Mouse (Mus musculus): ENCODE data around the gene Ntn3. TPM values are rescaled to one million over a fixed set of nuclear protein-coding genes. Genes with fewer than 3 reads are reported as not detected.

The Ntn3 gene
- polyA plus RNA-seq, 1 experiment from 2014 or later = 5.4 TPM

DNA sequence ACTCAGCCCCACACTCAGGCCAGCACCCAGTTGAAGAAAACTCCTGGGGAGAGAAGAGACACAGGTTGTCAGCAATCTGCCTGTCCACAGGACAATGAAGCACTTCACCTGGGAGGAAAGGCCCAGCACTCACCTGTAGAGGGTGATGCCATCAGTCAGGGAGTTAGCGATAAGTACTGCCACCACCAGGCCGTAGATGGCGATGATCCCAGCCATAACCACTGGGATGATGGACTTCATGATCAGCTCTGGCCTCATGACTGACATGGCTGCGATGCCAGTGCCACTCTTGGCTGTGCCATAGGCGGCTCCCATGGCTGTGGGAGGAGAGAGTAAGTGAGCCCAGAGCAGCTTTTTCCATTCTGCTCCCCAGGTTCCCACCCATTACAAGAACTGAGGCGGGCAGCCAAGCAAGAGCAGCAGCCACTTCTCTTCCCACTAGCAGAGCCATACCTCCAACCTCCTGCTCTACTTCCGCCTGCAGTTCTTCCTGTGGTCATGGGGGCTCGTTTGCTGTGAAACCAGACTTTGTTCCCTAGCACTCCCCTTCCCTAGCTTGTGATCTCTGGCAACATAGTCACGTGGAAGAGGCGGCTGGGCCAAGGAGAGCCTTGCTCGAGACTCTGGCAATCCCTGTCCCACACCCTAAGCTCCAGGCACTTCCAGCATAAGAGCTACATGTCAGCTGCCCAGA is 44.6 kb downstream of the Ntn3 start:
- no peaks in the 10 kb centered on the region for H3K27me3 ChIP-seq (ENCODE audit: control insufficient read depth, insufficient read depth, low read length)
- no peak for ATAC-seq (ENCODE audit: insufficient read depth, low FRiP score)
- WGBS = 80% methylated on average over 11 of the region's 11 CpGs
- H3K4me3 ChIP-seq (replicated peaks; ENCODE audit: low read length) = no peak overlapping the region
- H3K27ac ChIP-seq (ENCODE audit: low read length) = no peak overlapping the region
- no peaks in the 10 kb centered on the region for H3K9me3 ChIP-seq (replicated peaks; ENCODE audit: control insufficient read depth, low read length)
- H3K4me2 ChIP-seq (ENCODE audit: low read depth, low read length) = no peak overlapping the region
- no peak overlapping the region for H3K9ac ChIP-seq (ENCODE audit: low read length)
- peaks cover 28% of the 10 kb centered on the region for H3K4me1 ChIP-seq (ENCODE audit: control insufficient read depth, insufficient read depth, low read length)
- no peaks in the 10 kb centered on the region for H3K36me3 ChIP-seq (ENCODE audit: control insufficient read depth, insufficient read depth, low read length)

DNA sequence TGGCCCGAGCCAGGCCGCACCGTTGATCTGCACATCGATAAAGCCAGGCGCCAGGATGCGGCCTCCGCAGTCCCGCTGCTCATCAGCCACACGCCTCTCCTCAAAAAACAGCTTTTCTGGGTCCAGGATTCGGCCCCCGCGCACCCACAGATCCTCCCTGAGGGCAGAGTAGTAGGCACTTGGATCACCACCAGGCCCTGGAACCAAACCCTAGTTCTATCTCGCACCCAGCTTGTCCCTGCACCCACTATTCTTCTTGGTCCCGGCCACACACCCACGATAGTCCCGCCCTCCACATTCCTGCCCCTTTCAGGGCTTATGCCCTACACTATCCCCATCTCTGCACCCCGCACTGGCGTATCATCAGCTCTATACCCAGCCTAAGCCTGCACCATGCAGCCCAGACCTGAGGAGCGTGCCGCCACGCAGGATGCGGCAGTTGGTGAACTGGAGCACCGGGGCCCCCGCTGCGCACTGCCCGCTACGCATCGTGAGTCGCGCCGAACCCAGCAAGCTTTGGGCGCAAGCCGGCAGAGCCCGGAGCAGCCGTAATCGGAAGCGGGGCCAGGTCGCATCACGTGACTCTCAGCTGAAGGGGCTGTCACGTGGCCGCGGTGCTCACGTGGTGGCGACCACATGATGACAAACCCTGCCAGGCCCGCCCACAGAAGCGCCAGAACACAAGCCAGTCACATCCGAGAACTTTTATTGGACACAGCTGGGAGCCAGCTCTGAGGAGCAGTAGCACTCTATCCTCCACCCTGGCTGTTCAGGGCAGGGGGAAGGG is 46.0 kb downstream of the Ntn3 start, which contains the start of gene Amdhd2:
Gene Amdhd2 (minus strand): TSS at position 591 of the 787 bp plus-strand sequence.
- peaks cover 28% of the 10 kb centered on the region for H3K4me1 ChIP-seq (ENCODE audit: control insufficient read depth, insufficient read depth, low read length)
- no peaks in the 10 kb centered on the region for H3K36me3 ChIP-seq (ENCODE audit: control insufficient read depth, insufficient read depth, low read length)
- no peaks in the 10 kb centered on the region for H3K9me3 ChIP-seq (replicated peaks; ENCODE audit: control insufficient read depth, low read length)
- no peaks in the 10 kb centered on the region for H3K27me3 ChIP-seq (ENCODE audit: control insufficient read depth, insufficient read depth, low read length)
- WGBS = under 1% methylated on average over 47 of the region's 47 CpGs
- H3K4me2 ChIP-seq (ENCODE audit: low read depth, low read length) = peak within 1 kb of the TSS; percentile 92
- H3K9ac ChIP-seq (ENCODE audit: low read length) = peak within 1 kb of the TSS; percentile 84
- peak within 1 kb of the TSS; percentile 83 for H3K4me3 ChIP-seq (replicated peaks; ENCODE audit: low read length)
- peak within 1 kb of the TSS; percentile 81 for H3K27ac ChIP-seq (ENCODE audit: low read length)
- peak; percentile 91 for ATAC-seq (ENCODE audit: insufficient read depth, low FRiP score)

DNA sequence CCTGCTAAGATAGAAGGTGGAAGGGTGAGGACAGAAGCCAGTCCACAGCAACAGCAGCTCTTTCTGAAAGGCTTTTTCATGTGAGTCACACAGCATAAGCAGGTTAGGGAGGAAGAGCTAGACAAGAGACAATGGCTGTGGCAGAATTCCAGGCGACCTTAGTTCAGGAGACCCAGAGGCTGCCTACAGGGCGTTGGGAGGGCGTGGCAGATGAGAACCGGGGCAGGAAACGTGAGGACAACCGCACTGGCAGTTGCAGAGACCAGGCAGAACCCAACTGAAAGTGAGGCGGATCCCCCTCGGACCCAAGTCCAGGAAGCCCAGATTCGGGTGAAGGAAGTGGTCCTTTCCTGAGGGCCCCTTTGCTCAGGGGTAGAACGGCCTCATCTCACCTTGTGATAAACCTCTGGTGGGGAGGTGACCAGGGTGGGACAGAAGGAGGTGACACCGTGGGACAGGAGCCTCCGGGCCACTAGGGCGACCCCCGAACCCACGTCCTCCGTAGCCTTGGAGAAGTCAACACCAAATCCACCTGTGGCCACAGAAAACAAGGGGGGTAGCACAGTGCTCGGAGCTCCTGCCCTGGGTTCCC is 46.7 kb downstream of the Ntn3 start:
- peak overlapping the region; percentile 81 for H3K27ac ChIP-seq (ENCODE audit: low read length)
- ATAC-seq (ENCODE audit: insufficient read depth, low FRiP score) = no peak
- 20% methylated on average over 17 of the region's 17 CpGs for WGBS
- H3K36me3 ChIP-seq (ENCODE audit: control insufficient read depth, insufficient read depth, low read length) = no peaks in the 10 kb centered on the region
- H3K4me1 ChIP-seq (ENCODE audit: control insufficient read depth, insufficient read depth, low read length) = peaks cover 21% of the 10 kb centered on the region
- no peaks in the 10 kb centered on the region for H3K27me3 ChIP-seq (ENCODE audit: control insufficient read depth, insufficient read depth, low read length)
- H3K4me3 ChIP-seq (replicated peaks; ENCODE audit: low read length) = peak overlapping the region; percentile 83
- H3K9ac ChIP-seq (ENCODE audit: low read length) = peak overlapping the region; percentile 84
- peak overlapping the region; percentile 92 for H3K4me2 ChIP-seq (ENCODE audit: low read depth, low read length)
- H3K9me3 ChIP-seq (replicated peaks; ENCODE audit: control insufficient read depth, low read length) = no peaks in the 10 kb centered on the region

DNA sequence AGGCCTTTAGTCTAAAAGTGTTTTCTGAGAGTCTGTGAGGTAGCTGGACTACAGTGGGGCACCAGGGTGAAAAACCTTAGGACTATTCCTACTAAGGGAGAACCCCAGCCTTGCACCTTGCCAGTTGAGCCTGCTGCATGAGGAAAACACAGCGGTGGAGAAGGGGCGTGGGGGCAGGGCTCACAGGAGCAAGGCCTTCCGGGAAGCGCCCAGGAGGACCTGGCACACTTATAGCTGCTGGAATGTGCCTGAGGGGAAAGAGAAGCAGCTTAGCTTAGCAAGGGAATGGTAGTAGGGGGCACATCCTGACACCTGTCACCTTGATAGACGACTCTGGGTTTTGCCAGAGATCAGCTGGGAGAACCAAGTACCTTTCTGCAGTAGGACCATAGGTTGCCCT is 47.9 kb downstream of the Ntn3 start:
- Histone ChIP-seq H3K4me1 (ENCODE audit: control insufficient read depth, insufficient read depth, low read length) (peaks cover 17% of the 10 kb centered on the region), H3K27me3 (ENCODE audit: control insufficient read depth, insufficient read depth, low read length) (no peaks in the 10 kb centered on the region), H3K4me3 (replicated peaks; ENCODE audit: low read length) (no peak overlapping the region), H3K9me3 (replicated peaks; ENCODE audit: control insufficient read depth, low read length) (no peaks in the 10 kb centered on the region), H3K27ac (ENCODE audit: low read length) (no peak overlapping the region), H3K9ac (ENCODE audit: low read length) (no peak overlapping the region), H3K4me2 (ENCODE audit: low read depth, low read length) (no peak overlapping the region), H3K36me3 (ENCODE audit: control insufficient read depth, insufficient read depth, low read length) (no peaks in the 10 kb centered on the region)
- ATAC-seq (ENCODE audit: insufficient read depth, low FRiP score) = no peak
- 70% methylated on average over 5 of the region's 5 CpGs for WGBS

DNA sequence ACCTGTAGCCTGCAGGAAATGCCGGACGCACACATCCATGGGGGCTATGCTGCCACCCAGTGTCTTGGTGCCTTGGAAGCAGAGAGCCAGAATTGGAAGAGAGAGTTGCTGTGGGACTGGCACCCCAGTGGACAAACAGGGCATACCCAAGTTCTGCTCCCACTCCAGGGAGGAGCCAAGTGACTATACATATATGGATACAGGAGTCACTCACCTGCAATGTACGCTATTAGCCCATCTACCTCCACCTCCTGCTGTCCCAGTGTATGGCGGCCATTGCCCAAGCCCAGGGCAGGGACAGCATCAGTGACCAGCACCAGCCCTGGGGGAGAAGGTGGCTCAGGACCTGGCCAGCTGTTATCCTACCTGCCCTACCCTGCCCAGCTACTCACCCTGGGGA is 51.8 kb downstream of the Ntn3 start:
- peaks cover 5% of the 10 kb centered on the region for H3K4me1 ChIP-seq (ENCODE audit: control insufficient read depth, insufficient read depth, low read length)
- H3K27ac ChIP-seq (ENCODE audit: low read length) = no peak overlapping the region
- H3K9me3 ChIP-seq (replicated peaks; ENCODE audit: control insufficient read depth, low read length) = no peaks in the 10 kb centered on the region
- H3K4me2 ChIP-seq (ENCODE audit: low read depth, low read length) = no peak overlapping the region
- 95% methylated on average over 4 of the region's 4 CpGs for WGBS
- H3K9ac ChIP-seq (ENCODE audit: low read length) = no peak overlapping the region
- no peaks in the 10 kb centered on the region for H3K36me3 ChIP-seq (ENCODE audit: control insufficient read depth, insufficient read depth, low read length)
- no peak for ATAC-seq (ENCODE audit: insufficient read depth, low FRiP score)
- H3K27me3 ChIP-seq (ENCODE audit: control insufficient read depth, insufficient read depth, low read length) = no peaks in the 10 kb centered on the region
- H3K4me3 ChIP-seq (replicated peaks; ENCODE audit: low read length) = no peak overlapping the region

DNA sequence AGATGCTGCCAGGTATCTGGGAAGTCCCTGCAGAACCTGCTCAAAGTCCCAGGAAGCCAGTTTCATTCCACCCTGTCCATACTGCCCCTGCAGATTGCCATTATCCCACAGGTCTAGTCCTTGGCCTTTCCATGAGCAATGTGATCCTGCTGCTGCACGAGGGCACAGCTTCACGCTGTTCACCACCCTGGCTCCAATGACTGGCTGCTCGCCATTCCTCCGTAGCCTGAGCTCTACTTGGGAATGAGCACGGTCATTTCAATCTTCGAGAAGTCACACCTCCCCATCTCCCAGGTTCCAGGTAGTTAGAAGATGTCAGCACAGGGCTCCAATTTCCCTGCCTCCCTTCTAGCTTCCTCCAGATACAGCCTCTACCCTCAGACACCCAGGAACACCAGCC is 52.2 kb downstream of the Ntn3 start:
- WGBS = 94% methylated on average over 6 of the region's 6 CpGs
- peaks cover 6% of the 10 kb centered on the region; the same call in 1 of the 2 replicates for H3K4me1 ChIP-seq (ENCODE audit: control insufficient read depth, insufficient read depth, low read length)
- H3K9me3 ChIP-seq (replicated peaks; ENCODE audit: control insufficient read depth, low read length) = no peaks in the 10 kb centered on the region
- ATAC-seq (ENCODE audit: insufficient read depth, low FRiP score) = no peak
- no peaks in the 10 kb centered on the region for H3K36me3 ChIP-seq (ENCODE audit: control insufficient read depth, insufficient read depth, low read length)
- no peak overlapping the region for H3K4me3 ChIP-seq (replicated peaks; ENCODE audit: low read length)
- no peak overlapping the region for H3K27ac ChIP-seq (ENCODE audit: low read length)
- H3K4me2 ChIP-seq (ENCODE audit: low read depth, low read length) = no peak overlapping the region
- H3K27me3 ChIP-seq (ENCODE audit: control insufficient read depth, insufficient read depth, low read length) = no peaks in the 10 kb centered on the region
- H3K9ac ChIP-seq (ENCODE audit: low read length) = no peak overlapping the region

DNA sequence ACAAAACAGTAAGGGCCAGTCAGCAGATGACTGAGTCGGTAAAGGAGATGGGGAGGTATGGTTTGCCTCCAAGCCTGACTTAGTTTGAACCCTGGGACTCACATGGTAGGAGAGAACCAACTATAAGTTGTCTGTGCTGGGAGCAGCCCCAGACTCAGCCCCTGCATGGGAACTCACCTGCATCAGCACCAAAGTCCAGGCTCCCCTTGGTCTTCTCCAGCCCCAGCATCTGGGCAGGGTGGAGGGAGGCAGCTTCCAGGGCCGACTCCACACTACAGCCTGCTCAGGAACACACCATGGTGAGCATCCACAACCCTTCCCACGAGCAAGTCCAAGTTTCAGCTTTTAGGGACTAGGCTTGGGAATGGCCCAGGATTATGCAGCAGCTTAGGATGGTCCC is 52.9 kb downstream of the Ntn3 start:
- H3K27me3 ChIP-seq (ENCODE audit: control insufficient read depth, insufficient read depth, low read length) = no peaks in the 10 kb centered on the region
- no peaks in the 10 kb centered on the region for H3K36me3 ChIP-seq (ENCODE audit: control insufficient read depth, insufficient read depth, low read length)
- WGBS = 75% methylated on average over 3 of the region's 3 CpGs
- H3K4me2 ChIP-seq (ENCODE audit: low read depth, low read length) = no peak overlapping the region
- no peaks in the 10 kb centered on the region for H3K9me3 ChIP-seq (replicated peaks; ENCODE audit: control insufficient read depth, low read length)
- peaks cover 9% of the 10 kb centered on the region; the same call in 1 of the 2 replicates for H3K4me1 ChIP-seq (ENCODE audit: control insufficient read depth, insufficient read depth, low read length)
- ATAC-seq (ENCODE audit: insufficient read depth, low FRiP score) = no peak
- no peak overlapping the region for H3K9ac ChIP-seq (ENCODE audit: low read length)
- no peak overlapping the region for H3K27ac ChIP-seq (ENCODE audit: low read length)
- H3K4me3 ChIP-seq (replicated peaks; ENCODE audit: low read length) = no peak overlapping the region

DNA sequence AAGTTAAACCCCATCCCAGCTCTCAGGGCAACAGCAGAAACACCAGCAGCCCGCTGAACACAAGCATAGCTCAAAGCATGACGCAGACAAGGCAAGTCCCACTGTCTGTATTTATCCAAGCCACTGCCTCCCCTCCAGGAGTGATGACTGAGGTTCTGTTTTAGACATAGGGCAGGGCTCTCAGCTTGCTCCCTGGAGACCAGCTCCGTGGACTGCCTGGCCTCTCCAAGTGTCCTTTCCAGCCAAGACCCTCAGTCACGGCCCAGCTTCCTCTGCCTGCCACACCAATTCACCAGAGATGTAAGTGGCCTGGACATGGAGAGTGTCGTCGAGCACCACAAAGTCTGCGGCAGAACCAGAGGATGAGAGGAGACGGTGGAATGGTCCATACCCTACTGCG is 53.6 kb downstream of the Ntn3 start:
- H3K4me3 ChIP-seq (replicated peaks; ENCODE audit: low read length) = no peak overlapping the region
- no peak overlapping the region for H3K27ac ChIP-seq (ENCODE audit: low read length)
- 90% methylated on average over 9 of the region's 9 CpGs for WGBS
- no peaks in the 10 kb centered on the region for H3K36me3 ChIP-seq (ENCODE audit: control insufficient read depth, insufficient read depth, low read length)
- peaks cover 10% of the 10 kb centered on the region; the same call in 1 of the 2 replicates for H3K4me1 ChIP-seq (ENCODE audit: control insufficient read depth, insufficient read depth, low read length)
- no peaks in the 10 kb centered on the region for H3K27me3 ChIP-seq (ENCODE audit: control insufficient read depth, insufficient read depth, low read length)
- no peak overlapping the region for H3K9ac ChIP-seq (ENCODE audit: low read length)
- ATAC-seq (ENCODE audit: insufficient read depth, low FRiP score) = no peak
- no peak overlapping the region for H3K4me2 ChIP-seq (ENCODE audit: low read depth, low read length)
- no peaks in the 10 kb centered on the region for H3K9me3 ChIP-seq (replicated peaks; ENCODE audit: control insufficient read depth, low read length)

DNA sequence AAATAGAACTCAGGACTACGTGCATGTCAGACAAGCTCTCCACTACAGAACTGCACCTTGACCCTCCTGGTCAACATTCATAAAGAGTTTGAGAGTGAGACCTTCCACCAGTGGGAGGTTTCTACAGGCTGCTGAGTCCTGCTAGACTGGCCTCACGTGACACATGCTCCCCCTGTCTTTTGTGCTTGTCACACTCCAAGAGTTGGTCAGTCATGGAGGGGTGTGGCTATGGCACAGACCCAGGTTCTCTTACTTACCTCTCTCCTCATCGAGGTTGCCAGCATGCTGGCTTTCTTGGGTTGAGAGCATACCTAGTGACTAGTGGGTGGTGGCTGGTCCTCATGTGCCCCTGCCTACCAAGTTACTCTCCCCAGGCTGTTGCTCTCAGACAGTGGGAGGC is 54.9 kb downstream of the Ntn3 start:
- H3K27ac ChIP-seq (ENCODE audit: low read length) = no peak overlapping the region
- H3K4me2 ChIP-seq (ENCODE audit: low read depth, low read length) = no peak overlapping the region
- no peak for ATAC-seq (ENCODE audit: insufficient read depth, low FRiP score)
- no peaks in the 10 kb centered on the region for H3K27me3 ChIP-seq (ENCODE audit: control insufficient read depth, insufficient read depth, low read length)
- H3K9ac ChIP-seq (ENCODE audit: low read length) = no peak overlapping the region
- H3K4me3 ChIP-seq (replicated peaks; ENCODE audit: low read length) = no peak overlapping the region
- H3K36me3 ChIP-seq (ENCODE audit: control insufficient read depth, insufficient read depth, low read length) = no peaks in the 10 kb centered on the region
- WGBS = 73% methylated on average over 3 of the region's 3 CpGs
- H3K4me1 ChIP-seq (ENCODE audit: control insufficient read depth, insufficient read depth, low read length) = peaks cover 10% of the 10 kb centered on the region; the same call in 1 of the 2 replicates
- no peaks in the 10 kb centered on the region for H3K9me3 ChIP-seq (replicated peaks; ENCODE audit: control insufficient read depth, low read length)

All from stomach, embryonic 16.5 days (tissue).